Mouse (Mus musculus) adrenal gland, adult 2 months (tissue): ENCODE data around the gene Gm17657. TPM values are rescaled to one million over a fixed set of nuclear protein-coding genes. Genes with fewer than 3 reads are reported as not detected.

Source experiments
- DNase-seq: peaks from one replicate; pipeline ENCODE4 v3.0.0; 2021
- long read RNA-seq: library from polyadenylated mRNA; stranded (forward); transcript quantifications from one replicate; pipeline ENCODE4 v2.0.0, GENCODE M21; 2021
- polyA plus RNA-seq: library from polyadenylated mRNA; depleted of rRNA; stranded (reverse); fragments of >200 nt; gene quantifications from 2 replicates; pipeline ENCODE4 v1.2.3, GENCODE M21; 2012; rRNA removed
- total RNA-seq, 2 experiments: library from RNA; stranded (reverse); gene quantifications; 2 replicates each; pipeline ENCODE4 v1.2.3; 2021

Gene Gm17657
- total RNA-seq (not detected), polyA plus RNA-seq (not detected in 2 replicates)
- long read RNA-seq = 0 reads

DNA sequence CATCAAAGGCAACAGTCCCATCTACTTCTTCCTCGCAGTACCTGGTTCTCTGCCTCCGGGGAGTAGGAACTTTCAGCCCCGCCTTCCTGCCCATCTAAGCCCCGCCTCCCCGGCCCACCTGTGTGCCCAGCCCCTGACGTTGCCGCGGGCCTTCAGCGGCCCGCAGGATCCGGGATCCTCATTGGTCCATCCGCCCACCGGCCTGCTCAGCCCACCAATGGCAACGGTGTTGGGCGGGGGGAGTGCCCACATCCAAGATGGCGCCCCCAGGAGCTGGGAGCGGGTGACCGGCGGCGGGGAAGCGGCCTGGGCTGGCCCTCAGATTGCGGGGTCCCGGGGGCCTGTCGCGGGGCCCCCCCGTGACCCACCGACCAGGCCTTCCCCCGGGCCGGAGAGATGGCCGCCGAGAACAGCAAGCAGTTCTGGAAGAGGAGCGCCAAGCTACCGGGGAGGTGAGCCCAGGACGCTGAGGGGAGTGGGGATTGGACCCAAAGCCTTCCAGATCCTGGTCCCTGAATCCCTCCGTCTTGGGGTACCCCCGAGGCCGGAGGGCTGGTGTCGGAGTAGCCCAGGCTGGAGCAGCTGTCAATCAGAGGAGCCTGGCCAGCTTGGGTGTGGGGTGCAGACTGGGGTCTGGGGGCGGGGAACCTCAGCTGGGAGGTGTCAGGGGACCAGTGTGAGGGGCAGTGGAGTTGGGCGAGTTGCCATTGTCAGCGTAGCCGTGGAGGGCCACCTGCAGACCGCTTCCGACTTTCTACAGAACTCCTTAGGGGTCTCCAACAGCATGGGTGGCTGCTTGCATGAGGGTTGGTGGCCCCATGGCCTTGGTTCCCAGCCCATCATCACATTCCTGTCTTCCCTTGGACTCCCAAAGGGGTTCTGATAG, at the start of gene Gm17657, which contains the start of gene Tbc1d22b:
Gene Gm17657 (minus strand): TSS at position 96 of the 886 bp plus-strand sequence.
Gene Tbc1d22b (plus strand): TSS at position 243 of the 886 bp plus-strand sequence.
- DNase-seq = peak; percentile 96

DNA sequence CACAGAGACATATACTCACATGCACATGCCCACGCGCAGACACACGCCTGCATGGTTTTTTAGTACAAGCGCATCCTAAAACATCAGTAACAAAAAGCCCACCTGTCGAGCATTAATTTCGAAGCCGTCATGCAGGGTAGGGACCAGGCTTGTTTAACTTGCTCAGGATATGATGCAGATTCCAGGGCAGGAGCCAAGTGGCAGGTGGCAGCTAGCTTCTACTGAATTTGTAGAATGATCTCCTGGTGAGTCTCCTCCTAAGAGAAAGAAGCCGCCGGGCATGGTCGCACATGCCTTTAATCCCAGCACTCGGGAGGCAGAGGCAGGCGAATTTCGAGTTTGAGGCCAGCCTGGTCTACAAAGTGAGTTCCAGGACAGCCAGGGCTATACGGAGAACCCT, 49.6 kb upstream of the Gm17657 start:
- no peak for DNase-seq

- no peak for DNase-seq
These were observed 47.3 kb upstream of the Gm17657 start for GRCm38 (mm10) chr17:29596771-29597132.

GRCm38 (mm10) chr17:29595891-29596770, 46.7 kb upstream of the Gm17657 start:
- peak; percentile 62 for DNase-seq

- DNase-seq = no peak
These were observed 39.9 kb upstream of the Gm17657 start for GRCm38 (mm10) chr17:29589221-29589898.

DNA sequence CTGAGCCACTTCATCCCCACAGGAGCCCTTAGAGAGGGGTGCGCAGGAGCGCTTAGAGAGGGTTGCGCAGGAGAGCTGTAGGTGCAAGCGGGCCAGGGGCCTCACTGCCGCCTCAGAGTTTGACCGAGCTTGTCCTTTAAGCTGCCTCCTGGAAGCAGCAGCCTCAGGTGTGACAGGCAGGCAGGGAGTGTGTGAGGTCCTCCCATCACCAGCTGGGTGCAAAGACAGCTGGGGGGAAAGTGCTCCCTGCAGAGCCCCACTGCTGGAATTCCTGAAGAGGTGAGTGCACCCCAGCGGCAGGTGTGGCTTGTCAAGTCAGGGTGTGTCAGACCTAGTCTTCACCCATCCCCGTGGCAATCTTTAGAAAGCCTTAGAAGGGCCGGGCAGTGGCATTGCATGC, 37.5 kb upstream of the Gm17657 start:
- no peak for DNase-seq

DNA sequence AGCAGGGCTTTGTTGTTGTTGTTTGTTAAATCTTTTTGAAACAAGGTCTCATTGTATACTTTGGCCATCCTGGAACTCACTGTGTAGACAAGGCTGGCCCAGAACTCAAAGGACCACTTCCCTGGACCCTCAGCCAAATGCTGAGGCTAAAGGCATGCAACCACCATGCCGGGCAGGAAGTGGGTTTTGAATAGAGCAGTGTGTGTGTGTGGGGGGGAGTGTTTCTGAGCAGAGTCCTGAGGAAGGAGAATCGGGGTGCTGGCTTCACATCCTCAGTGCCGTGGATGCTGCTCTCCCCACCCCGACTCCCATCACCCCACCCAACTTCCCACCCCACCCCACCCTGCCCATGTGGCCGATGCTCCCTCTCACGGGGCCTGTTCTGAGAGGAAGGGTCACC, 36.0 kb upstream of the Gm17657 start:
- no peak for DNase-seq

DNA sequence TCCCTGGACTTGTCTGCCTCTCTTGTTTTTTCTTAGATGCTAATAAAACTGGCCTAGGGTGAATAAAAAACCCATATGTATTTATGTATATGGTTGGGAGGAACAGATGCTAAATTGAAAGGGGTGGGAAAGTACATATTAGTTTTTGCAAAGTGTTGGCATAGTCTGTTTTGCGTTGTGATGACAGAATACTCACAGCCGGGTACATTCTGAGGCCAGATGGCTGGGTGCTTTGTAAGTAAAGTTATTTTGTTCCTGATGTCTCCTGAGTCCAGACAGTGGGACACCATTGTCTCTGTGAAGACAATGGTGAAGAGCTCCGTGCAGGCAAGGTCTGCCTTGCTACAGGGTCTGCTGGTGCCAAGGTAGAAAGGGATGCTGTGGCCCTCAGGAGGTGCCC, 35.3 kb upstream of the Gm17657 start:
- no peak for DNase-seq

GRCm38 (mm10) chr17:29584306-29584705, 34.9 kb upstream of the Gm17657 start:
- no peak for DNase-seq

DNA sequence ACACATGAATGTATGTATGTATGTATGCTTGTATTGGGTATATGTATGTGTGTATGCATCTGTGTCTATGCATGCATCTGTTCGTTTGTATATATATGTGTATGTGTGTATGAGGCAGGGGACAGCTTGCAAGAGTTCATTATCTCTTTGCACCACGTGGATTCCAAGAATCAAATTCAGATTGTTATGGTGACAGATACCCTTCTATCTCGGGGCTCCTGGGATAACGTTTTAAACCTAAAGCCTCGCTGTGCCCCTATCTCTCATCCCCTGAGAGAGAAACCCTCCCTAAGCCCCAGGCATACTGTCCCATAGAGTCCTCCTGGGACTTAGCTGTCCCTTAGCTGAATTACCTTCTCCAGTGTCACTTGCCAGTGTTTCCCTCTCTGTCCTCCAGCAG, 34.1 kb upstream of the Gm17657 start:
- no peak for DNase-seq

- no peak for DNase-seq
These were observed 30.2 kb upstream of the Gm17657 start for GRCm38 (mm10) chr17:29579579-29580126.

DNA sequence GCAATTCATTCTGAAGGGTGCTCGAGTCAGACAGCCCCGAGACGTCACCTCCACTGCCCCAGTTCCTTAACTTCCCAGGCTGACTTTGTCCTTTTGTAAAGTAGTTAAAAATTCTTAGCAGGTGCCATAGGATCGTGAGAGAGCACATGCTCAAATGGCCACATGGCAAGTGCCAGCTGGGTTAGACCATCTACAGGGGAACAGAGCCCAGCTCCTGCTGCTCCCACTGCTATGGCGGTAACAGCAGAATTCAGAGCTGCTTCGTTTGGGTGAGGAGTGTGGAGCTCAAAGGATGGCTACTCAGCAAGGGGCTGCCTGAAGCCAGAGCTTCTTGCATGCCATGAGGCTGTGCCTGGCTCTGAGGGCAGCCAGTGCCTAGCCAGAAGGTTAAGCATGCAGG, 20.4 kb upstream of the Gm17657 start:
- DNase-seq = no peak

GRCm38 (mm10) chr17:29568435-29568834, 19.0 kb upstream of the Gm17657 start:
- peak; percentile 42 for DNase-seq

DNA sequence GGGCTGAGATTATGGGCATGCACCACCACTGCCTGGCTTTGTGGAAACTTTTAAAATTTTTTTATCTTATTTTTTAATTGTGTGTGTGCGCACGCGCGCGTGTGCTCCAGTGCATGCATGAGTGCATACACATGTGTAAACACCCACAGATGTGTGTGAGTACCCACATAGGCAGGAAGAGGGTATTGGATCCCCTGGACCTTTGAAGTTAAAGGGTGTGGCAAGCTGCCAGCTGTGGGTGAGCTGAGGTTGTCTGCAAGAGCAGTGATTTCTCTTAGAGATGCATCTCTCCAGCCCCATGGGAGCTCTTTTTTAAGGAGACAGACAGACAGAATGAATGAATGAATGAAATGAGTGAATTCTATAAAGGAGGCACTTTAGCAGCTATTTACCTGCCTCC, 16.1 kb upstream of the Gm17657 start:
- no peak for DNase-seq

GRCm38 (mm10) chr17:29558476-29558875, 9.0 kb upstream of the Gm17657 start:
- no peak for DNase-seq

GRCm38 (mm10) chr17:29556893-29557292, 7.5 kb upstream of the Gm17657 start:
- no peak for DNase-seq

DNA sequence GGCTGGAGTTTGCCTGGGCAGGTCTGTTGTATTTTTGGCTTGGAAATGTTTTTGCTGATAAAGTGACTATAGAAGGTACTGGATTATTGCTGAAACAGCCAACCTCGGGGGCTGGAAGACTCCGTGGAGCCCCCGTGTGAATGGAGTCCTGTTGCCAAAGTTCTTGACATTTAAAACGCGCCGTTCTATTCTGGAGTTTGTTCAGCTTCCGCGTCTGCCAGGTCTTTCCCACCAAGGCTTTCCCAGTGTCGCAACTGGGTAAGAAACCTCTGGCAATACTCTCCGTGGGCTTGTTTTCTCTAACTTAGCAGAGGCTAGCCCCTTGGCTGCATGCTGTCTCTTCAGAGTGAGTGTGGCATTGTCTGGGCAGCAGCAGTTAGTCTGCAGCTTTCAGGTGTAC, 7.0 kb upstream of the Gm17657 start:
- peak; percentile 49 for DNase-seq

DNA sequence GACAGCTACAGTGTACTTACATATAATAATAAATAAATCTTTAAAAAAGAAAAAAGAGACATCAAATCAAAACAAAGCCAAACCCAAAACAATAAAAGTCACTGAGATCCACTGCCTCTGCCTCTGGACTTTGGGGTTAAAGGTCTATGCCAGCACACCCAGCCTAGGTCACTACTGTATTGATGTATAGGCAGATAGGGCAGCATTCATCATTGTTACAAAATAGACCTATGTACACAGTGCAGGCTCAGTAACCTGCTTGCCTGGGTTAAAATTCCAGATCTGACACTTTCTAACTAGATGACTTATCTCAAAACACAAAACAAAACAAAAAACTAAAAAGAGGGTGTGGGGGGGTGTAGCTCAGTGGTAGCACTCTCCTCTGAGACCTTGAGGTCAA, 4.7 kb upstream of the Gm17657 start:
- no peak for DNase-seq

- no peak for DNase-seq
These were observed 2.8 kb upstream of the Gm17657 start, which contains the start of gene Tmem217 for GRCm38 (mm10) chr17:29552162-29552732. Gene Tmem217 (minus strand): TSS chr17:29552385.

GRCm38 (mm10) chr17:29551019-29551418, 1.6 kb upstream of the Gm17657 start:
- DNase-seq = no peak

DNA sequence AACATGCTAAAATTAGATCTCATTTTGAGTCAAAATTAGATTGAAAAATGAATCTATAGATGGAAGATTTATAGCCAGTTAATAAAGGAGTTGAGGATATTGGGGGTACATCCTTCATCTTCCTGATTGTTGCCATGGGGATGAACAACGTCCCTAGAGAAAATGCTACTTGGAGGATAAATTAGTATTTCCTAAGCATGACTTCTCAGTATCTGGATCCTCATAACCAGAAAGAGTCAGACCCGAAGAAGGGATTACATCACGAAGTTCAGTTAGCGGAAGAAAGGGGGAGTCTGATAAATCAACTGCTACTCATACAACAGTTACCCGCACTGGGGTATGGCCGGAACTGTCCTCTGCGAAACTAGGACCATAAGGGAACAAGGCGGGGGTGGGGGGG, 444 bp downstream of the Gm17657 start:
- DNase-seq = no peak

GRCm38 (mm10) chr17:29548494-29548893, 944 bp downstream of the Gm17657 start:
- DNase-seq = no peak
